Mouse (Mus musculus) lung, postnatal 0 days (tissue): ENCODE data around the gene Pidd1. TPM values are rescaled to one million over a fixed set of nuclear protein-coding genes. Genes with fewer than 3 reads are reported as not detected.
A peak's percentile ranks its signal among the peaks of the same experiment; 100 is the strongest.

Source experiments
- ATAC-seq: fragments of 200-750 bp; cut with Nextera tagmentation; 2 replicates; pipeline ENCODE4 v1.8.0; 2017; ENCODE audit warnings: moderate library complexity
- DNase-seq: peaks from one replicate; pipeline ENCODE4 v3.0.0-alpha.2; 2016; ENCODE audit warnings: low spot score
- H3K27ac ChIP-seq: fragments of 300-500 bp; sonication (generic); 2 replicates; pipeline ENCODE4 v1.5.1; 2014; ENCODE audit warnings: antibody characterized with exemption, mild to moderate bottlenecking, low read length, mixed read lengths
- H3K27me3 ChIP-seq: fragments of 300-500 bp; sonication (generic); replicated peaks from 2 replicates; pipeline ENCODE4 v1.6.1; 2014; ENCODE audit warnings: low read length, mixed read lengths; ENCODE audit not compliant: insufficient read depth
- H3K36me3 ChIP-seq: fragments of 300-500 bp; sonication (generic); 2 replicates; pipeline ENCODE4 v1.6.1; 2014; ENCODE audit warnings: low read length, mixed read lengths; ENCODE audit not compliant: insufficient read depth
- H3K4me1 ChIP-seq: fragments of 300-500 bp; sonication (generic); 2 replicates; pipeline ENCODE4 v1.6.1; 2014; ENCODE audit warnings: antibody characterized with exemption, low read depth, low read length, mixed read lengths; ENCODE audit not compliant: insufficient read depth
- H3K4me2 ChIP-seq: fragments of 300-500 bp; sonication (generic); replicated peaks from 2 replicates; pipeline ENCODE4 v1.6.1; 2014; ENCODE audit warnings: low read depth, mild to moderate bottlenecking, low read length, moderate library complexity, mixed read lengths
- H3K4me3 ChIP-seq: fragments of 300-500 bp; sonication (generic); 2 replicates; pipeline ENCODE4 v1.5.1; 2014; ENCODE audit warnings: low read depth, low read length
- H3K9ac ChIP-seq: fragments of 300-500 bp; sonication (generic); replicated peaks from 2 replicates; pipeline ENCODE4 v1.6.1; 2014; ENCODE audit warnings: low read depth, mild to moderate bottlenecking
- H3K9me3 ChIP-seq: fragments of 300-500 bp; sonication (generic); 2 replicates; pipeline ENCODE4 v1.6.1; 2016; ENCODE audit warnings: low read length, mixed read lengths
- CTCF ChIP-seq: IDR thresholded peaks from 2 replicates; pipeline ENCODE4 v1.5.1; 2016; ENCODE audit warnings: antibody characterized with exemption, mild to moderate bottlenecking
- EP300 ChIP-seq: IDR thresholded peaks from 2 replicates; pipeline ENCODE4 v1.6.1; 2016; ENCODE audit warnings: antibody characterized with exemption, mild to moderate bottlenecking, control low read depth
- WGBS: fragments of 180-500 bp; shearing (Covaris S2); extraction: QIAGEN DNeasy Blood & Tissue Kit; methylation state at CpG from one replicate; pipeline ENCODE4 v1.1.7; 2014; 5-methylcytosine and 5-hydroxymethylcytosine counted together
- polyA plus RNA-seq: library from polyadenylated mRNA; unstranded; fragments of >200 nt; fragmentation: Nextera tagmentation; extraction: Ambion mirVana; gene quantifications from 2 replicates; pipeline ENCODE4 v1.2.1, GENCODE M21; 2015

Gene Pidd1
- polyA plus RNA-seq, 1 experiment from 2014 or later: 1.8 TPM

GRCm38 (mm10) chr7:141475011-141475804, 31.4 kb upstream of the Pidd1 start, which contains the start of the genes Polr2l and Tspan4:
TSS of gene Polr2l (minus strand) at chr7:141475132.
TSS of gene Tspan4 (plus strand) at chr7:141475240.
- peaks cover 15% of the 10 kb centered on the region for H3K36me3 ChIP-seq
- H3K4me2 ChIP-seq: peak within 1 kb of the TSS; percentile 94
- no peaks in the 10 kb centered on the region for H3K27me3 ChIP-seq
- under 1% methylated on average over 81 of the region's 87 CpGs for WGBS
- H3K9ac ChIP-seq: peak within 1 kb of the TSS; percentile 77
- peak within 1 kb of the TSS; percentile 98 for H3K27ac ChIP-seq
- DNase-seq: peak; percentile 89
- peaks cover 26% of the 10 kb centered on the region for H3K4me1 ChIP-seq
- peak within 1 kb of the TSS; percentile 68 for H3K4me3 ChIP-seq
- TF ChIP-seq CTCF (0 out of 2 replicates have a peak, but pooled peaks have one; percentile 6), EP300 (no peak)
- peak; percentile 52 for ATAC-seq
- H3K9me3 ChIP-seq: no peaks in the 10 kb centered on the region

- Histone ChIP-seq H3K27ac (no peak overlapping the region), H3K4me2 (peak overlapping the region; percentile 94), H3K4me3 (peak overlapping the region; percentile 68), H3K4me1 (peaks cover 33% of the 10 kb centered on the region), H3K9me3 (no peaks in the 10 kb centered on the region), H3K36me3 (peaks cover 15% of the 10 kb centered on the region), H3K27me3 (no peaks in the 10 kb centered on the region), H3K9ac (peak overlapping the region; percentile 77)
- ATAC-seq (no peak), DNase-seq (no peak)
- 5% methylated on average over 5 of the region's 5 CpGs for WGBS
- TF ChIP-seq EP300: no peak
- TF ChIP-seq CTCF: no peak
Observed at GRCm38 (mm10) chr7:141474160-141474559, 30.3 kb upstream of the Pidd1 start.

GRCm38 (mm10) chr7:141472763-141473162, 28.9 kb upstream of the Pidd1 start:
- TF ChIP-seq EP300 (no peak), CTCF (no peak)
- WGBS: 68% methylated on average over 6 of the region's 6 CpGs
- Histone ChIP-seq H3K4me2 (no peak overlapping the region), H3K4me3 (no peak overlapping the region), H3K36me3 (peaks cover 15% of the 10 kb centered on the region), H3K9ac (no peak overlapping the region), H3K27ac (no peak overlapping the region), H3K27me3 (no peaks in the 10 kb centered on the region), H3K9me3 (no peaks in the 10 kb centered on the region), H3K4me1 (peaks cover 39% of the 10 kb centered on the region)
- no peak for ATAC-seq
- DNase-seq: no peak

GRCm38 (mm10) chr7:141472226-141472625, 28.4 kb upstream of the Pidd1 start:
- H3K4me2 ChIP-seq: no peak overlapping the region
- no peak overlapping the region for H3K4me3 ChIP-seq
- no peaks in the 10 kb centered on the region for H3K9me3 ChIP-seq
- H3K9ac ChIP-seq: no peak overlapping the region
- H3K27ac ChIP-seq: no peak overlapping the region
- H3K27me3 ChIP-seq: no peaks in the 10 kb centered on the region
- peaks cover 15% of the 10 kb centered on the region for H3K36me3 ChIP-seq
- no peak for TF ChIP-seq EP300
- no peak for TF ChIP-seq CTCF
- no peak for DNase-seq
- peaks cover 33% of the 10 kb centered on the region for H3K4me1 ChIP-seq
- WGBS: 83% methylated on average over 6 of the region's 6 CpGs
- ATAC-seq: no peak

- Histone ChIP-seq H3K27me3 (no peaks in the 10 kb centered on the region), H3K4me3 (no peak overlapping the region), H3K4me2 (no peak overlapping the region), H3K4me1 (peaks cover 39% of the 10 kb centered on the region), H3K9me3 (no peaks in the 10 kb centered on the region), H3K36me3 (peaks cover 15% of the 10 kb centered on the region), H3K9ac (no peak overlapping the region), H3K27ac (no peak overlapping the region)
- no peak for TF ChIP-seq CTCF
- TF ChIP-seq EP300: no peak
- WGBS: 91% methylated on average over 1 of the region's 1 CpGs
- no peak for ATAC-seq
- DNase-seq: no peak
Observed at GRCm38 (mm10) chr7:141471236-141471635, 27.4 kb upstream of the Pidd1 start.

GRCm38 (mm10) chr7:141470637-141470944, 26.8 kb upstream of the Pidd1 start:
- WGBS: 87% methylated on average over 10 of the region's 10 CpGs
- DNase-seq: no peak
- peaks cover 34% of the 10 kb centered on the region for H3K4me1 ChIP-seq
- H3K27ac ChIP-seq: no peak overlapping the region
- H3K4me3 ChIP-seq: no peak overlapping the region
- H3K36me3 ChIP-seq: peaks cover 15% of the 10 kb centered on the region
- TF ChIP-seq CTCF (no peak), EP300 (no peak)
- no peak overlapping the region for H3K9ac ChIP-seq
- H3K4me2 ChIP-seq: no peak overlapping the region
- no peaks in the 10 kb centered on the region for H3K9me3 ChIP-seq
- ATAC-seq: no peak
- no peaks in the 10 kb centered on the region for H3K27me3 ChIP-seq
